Mouse (Mus musculus): Measurements from ENCODE around the gene Foxa3.

Foxa3 gene

GRCm38 (mm10) chr7:19000421-19000820, 22.9 kb downstream of the Foxa3 start:
- DNase-seq (ENCODE audit: low read depth, low spot score) = no peak

DNA sequence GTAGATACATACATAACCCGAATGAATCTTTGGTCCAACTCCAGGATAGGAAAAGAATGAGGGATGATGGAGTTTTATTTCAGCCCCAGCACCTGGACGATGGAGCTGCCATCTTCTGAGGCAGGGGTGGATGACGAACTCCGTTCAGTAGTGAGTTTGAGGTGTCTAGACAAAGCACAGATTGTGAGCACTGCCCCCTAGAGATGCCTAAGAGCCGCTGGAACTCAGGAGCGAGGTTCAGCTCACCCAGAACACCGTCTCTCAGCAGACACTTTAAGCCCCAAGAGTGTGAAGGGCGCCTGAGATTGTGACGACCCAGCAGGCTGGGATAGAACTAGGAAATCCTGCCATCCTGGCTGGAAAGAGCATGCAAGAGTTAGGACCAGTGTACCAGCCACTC, 24.5 kb downstream of the Foxa3 start:
- DNase-seq (ENCODE audit: low read depth, low spot score) = no peak

DNA sequence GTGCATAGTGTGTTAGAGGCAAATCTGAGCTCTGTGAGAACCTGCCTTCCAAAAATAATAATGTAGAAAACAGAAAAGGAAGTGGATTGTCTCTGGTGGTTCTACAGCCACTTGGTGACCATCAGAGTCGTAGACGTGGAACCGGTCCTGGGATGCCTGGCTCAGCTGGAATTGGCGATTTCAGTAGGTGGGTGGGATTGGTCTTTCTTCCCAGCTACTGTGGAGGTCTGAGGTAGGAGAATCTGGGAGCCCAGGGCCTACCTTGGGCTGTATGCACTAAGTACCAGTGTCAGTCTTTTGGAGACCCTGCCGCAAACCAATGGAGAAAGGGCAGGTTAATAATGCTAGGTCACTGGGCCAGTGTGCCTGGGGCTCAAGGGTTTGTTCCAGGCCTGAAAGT, 30.3 kb downstream of the Foxa3 start:
- DNase-seq (ENCODE audit: low read depth, low spot score) = no peak

DNA sequence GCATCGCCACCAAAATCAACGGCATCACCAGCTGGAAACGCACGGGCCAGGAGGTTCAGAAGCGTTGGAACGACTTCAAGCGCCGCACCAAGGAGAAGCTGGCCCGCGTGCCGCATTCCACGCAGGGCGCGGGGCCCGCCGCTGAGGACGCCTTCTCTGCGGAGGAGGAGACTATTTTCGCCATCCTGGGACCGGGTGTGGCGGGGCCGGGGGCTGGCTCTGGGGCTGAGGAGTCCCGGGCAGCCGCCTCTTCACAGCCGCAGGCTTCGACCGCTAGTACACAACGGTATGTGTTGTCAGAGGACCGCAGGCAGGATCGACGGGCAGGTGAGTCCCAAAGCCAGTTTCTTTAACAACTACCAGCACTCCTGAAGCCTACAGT, 31.1 kb downstream of the Foxa3 start:
- no peak for DNase-seq (ENCODE audit: low read depth, low spot score)

DNA sequence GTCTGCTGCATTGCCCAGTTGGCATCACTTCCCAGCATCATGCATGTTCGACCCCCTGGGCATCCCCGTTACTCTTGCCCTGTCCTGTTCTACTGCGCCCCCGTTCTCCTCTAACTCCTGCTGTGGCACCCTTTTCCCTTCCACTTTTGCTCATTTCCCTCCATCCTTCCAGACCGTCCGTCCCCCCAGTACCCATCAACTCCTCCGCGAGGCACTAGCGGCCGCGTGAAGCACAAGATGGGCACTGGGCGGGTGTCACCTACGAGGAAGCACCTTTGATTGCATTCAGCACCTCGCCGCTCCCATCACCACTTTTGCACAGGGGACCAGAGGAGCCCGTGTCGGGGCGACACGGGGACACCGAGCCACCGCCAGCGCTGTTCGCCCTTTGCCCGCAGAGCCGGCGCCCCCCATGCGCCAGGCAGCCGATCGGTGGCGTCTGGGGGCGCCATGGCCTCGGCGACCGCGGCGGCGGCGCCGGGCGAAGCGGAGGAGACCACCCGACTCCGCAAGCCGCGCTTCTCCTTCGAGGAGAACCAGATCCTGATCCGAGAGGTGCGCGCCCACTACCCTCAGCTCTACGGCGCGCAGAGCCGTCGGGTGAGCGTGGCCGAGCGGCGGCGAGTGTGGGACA, 31.6 kb downstream of the Foxa3 start:
- no peak for DNase-seq (ENCODE audit: low read depth, low spot score)

GRCm38 (mm10) chr7:18990601-18991295, 32.6 kb downstream of the Foxa3 start, which contains the start of gene Mypop:
Gene Mypop, plus strand, starts transcription at chr7:18991245.
- peak; percentile 100 for DNase-seq (ENCODE audit: low read depth, low spot score)

- no peak for DNase-seq (ENCODE audit: low read depth, low spot score)
Observed at GRCm38 (mm10) chr7:18989995-18990394, 33.3 kb downstream of the Foxa3 start.

DNA sequence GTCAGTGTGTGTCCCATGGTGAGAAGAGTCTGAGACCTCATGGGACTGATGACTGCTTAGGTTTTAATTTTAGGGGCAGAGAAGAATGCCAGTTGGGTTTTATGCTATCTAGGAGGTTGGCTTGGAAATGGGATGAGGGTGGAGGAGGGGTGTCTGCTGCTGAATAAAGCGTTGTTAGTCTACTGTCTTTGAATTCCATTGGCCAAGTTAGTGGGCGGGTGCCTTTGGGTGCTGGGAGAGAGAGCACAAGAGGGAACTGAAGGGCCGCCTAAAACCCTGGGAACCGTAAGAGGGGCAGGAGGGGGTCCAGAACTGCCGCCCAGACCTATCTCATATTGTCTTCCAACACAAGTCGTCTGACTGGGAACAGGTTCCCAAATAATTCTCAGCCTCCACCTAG, 34.6 kb downstream of the Foxa3 start:
- DNase-seq (ENCODE audit: low read depth, low spot score) = no peak

GRCm38 (mm10) chr7:18987747-18988146, 35.6 kb downstream of the Foxa3 start:
- no peak for DNase-seq (ENCODE audit: low read depth, low spot score)

- no peak for DNase-seq (ENCODE audit: low read depth, low spot score)
Observed at GRCm38 (mm10) chr7:18987100-18987499, 36.2 kb downstream of the Foxa3 start, which contains the start of gene Nanos2. Gene Nanos2, plus strand, starts transcription at chr7:18987400.

GRCm38 (mm10) chr7:18986503-18986902, 36.8 kb downstream of the Foxa3 start:
- DNase-seq (ENCODE audit: low read depth, low spot score) = no peak

DNA sequence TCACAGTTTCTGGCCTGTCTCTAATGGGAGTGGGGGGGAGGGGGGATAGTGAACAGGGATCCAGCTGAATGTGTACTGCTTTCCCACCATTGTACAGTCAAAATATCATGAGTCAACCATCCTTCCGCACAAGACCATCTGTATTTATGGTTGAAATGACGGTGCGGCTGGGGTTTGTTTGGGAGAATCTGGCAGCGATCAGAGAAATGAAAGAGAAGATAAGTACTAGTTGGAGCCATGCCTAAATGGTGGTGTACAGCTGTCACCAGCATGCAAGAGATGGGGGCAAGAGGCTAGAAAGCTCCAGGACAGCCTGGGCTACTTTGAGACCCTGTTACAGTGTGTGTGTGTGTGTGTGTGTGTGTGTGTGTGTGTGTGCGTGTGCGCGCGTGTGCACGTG, 45.0 kb downstream of the Foxa3 start:
- DNase-seq (ENCODE audit: low read depth, low spot score) = no peak

- DNase-seq (ENCODE audit: low read depth, low spot score) = no peak
Observed at GRCm38 (mm10) chr7:18970956-18971355, 52.4 kb downstream of the Foxa3 start.

DNA sequence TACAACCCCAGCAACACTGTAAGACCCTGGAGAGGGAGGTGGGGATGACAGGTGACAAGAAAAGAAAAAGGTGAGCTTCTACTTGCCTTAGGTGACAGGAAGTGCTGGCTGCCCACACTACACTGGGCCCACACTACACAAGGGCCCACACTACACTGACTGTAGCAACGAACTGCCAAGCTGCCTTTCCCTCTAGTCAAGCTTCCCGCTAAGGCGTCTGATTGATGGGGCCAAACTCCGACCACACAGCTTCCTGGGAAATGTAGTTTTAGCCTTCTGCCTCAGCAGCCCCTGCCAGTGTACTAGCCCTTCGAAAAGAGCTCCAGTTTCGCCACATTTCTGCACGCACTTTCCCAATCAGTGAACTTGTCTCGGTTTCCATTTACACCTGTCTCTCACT, 55.7 kb downstream of the Foxa3 start:
- no peak for DNase-seq (ENCODE audit: low read depth, low spot score)

GRCm38 (mm10) chr7:18965312-18965711, 58.0 kb downstream of the Foxa3 start:
- no peak for DNase-seq (ENCODE audit: low read depth, low spot score)

GRCm38 (mm10) chr7:18963294-18963843, 60.0 kb downstream of the Foxa3 start:
- no peak for DNase-seq (ENCODE audit: low read depth, low spot score)

All from WW6 (cell line).